Mouse (Mus musculus): Measurements from ENCODE around the gene Mfap5. TPM values are rescaled to one million over a fixed set of nuclear protein-coding genes. Genes with fewer than 3 reads are reported as not detected.
"Not testable (repeated sequence)": the region's sequence is repeated elsewhere in the genome, so short reads cannot be mapped to it uniquely, and the experiment has no call there.

Gene Mfap5
- total RNA-seq, 1 experiment, result 8.7 TPM

GRCm38 (mm10) chr6:122505041-122505440, 604 bp upstream of the Mfap5 start:
- TF ChIP-seq HCFC1 (IDR thresholded peaks at IDR 0.05; ENCODE audit: borderline replicate concordance, insufficient read depth, low read length) (no peak), ZNF384 (IDR thresholded peaks at IDR 0.05; ENCODE audit: low read depth, low read length) (no peak), CHD2 (IDR thresholded peaks at IDR 0.05; ENCODE audit: low read depth, low read length) (no peak), MAFK (IDR thresholded peaks at IDR 0.05; ENCODE audit: insufficient read depth, low read depth, low read length) (no peak)
- no peak for DNase-seq (ENCODE audit: low read depth, low spot score)
- H3K27ac ChIP-seq (ENCODE audit: insufficient read depth, low read depth, low read length, poor library complexity, severe bottlenecking), result no peak overlapping the region
- no peaks in the 10 kb centered on the region for H3K36me3 ChIP-seq (ENCODE audit: control insufficient read depth, insufficient read depth, low read length, poor library complexity, severe bottlenecking)
- no peaks in the 10 kb centered on the region; a peak in 1 of 4 replicates for H3K4me1 ChIP-seq (ENCODE audit: control insufficient read depth in 2 of 2, insufficient read depth in 2 of 2, low read length in 2 of 2, poor library complexity in 1 of 2)
- no peaks in the 10 kb centered on the region for H3K9me3 ChIP-seq (ENCODE audit: control insufficient read depth, insufficient read depth, low read depth, low read length)
- H3K9ac ChIP-seq (ENCODE audit: insufficient read depth, low read depth, low read length, poor library complexity, severe bottlenecking), result no peak overlapping the region
- no peak overlapping the region for H3K4me3 ChIP-seq (ENCODE audit: insufficient read depth in 1 of 2, low read depth in 1 of 2, low read length in 2 of 2, poor library complexity in 1 of 2, severe bottlenecking in 1 of 2)
- in situ Hi-C loops (cut with MboI; ENCODE audit: low sequenced_read_pairs in 2 of 2, unreplicated experiment in 2 of 2), result no loop called here

- no peaks in the 10 kb centered on the region for H3K9me3 ChIP-seq (ENCODE audit: control insufficient read depth, insufficient read depth, low read depth, low read length)
- in situ Hi-C loops (cut with MboI; ENCODE audit: low sequenced_read_pairs in 2 of 2, unreplicated experiment in 2 of 2), result no loop called here
- H3K36me3 ChIP-seq (ENCODE audit: control insufficient read depth, insufficient read depth, low read length, poor library complexity, severe bottlenecking), result no peaks in the 10 kb centered on the region
- no peak overlapping the region for H3K9ac ChIP-seq (ENCODE audit: insufficient read depth, low read depth, low read length, poor library complexity, severe bottlenecking)
- H3K27ac ChIP-seq (ENCODE audit: insufficient read depth, low read depth, low read length, poor library complexity, severe bottlenecking), result no peak overlapping the region
- DNase-seq (ENCODE audit: low read depth, low spot score), result no peak
- TF ChIP-seq MAFK (IDR thresholded peaks at IDR 0.05; ENCODE audit: insufficient read depth, low read depth, low read length) (no peak), HCFC1 (IDR thresholded peaks at IDR 0.05; ENCODE audit: borderline replicate concordance, insufficient read depth, low read length) (no peak)
- H3K4me1 ChIP-seq (ENCODE audit: control insufficient read depth in 2 of 2, insufficient read depth in 2 of 2, low read length in 2 of 2, poor library complexity in 1 of 2), result peaks cover 0 to 2% of the 10 kb centered on the region in 2 experiments; a peak in 1 of 4 replicates
- no peak overlapping the region for H3K4me3 ChIP-seq (ENCODE audit: insufficient read depth in 1 of 2, low read depth in 1 of 2, low read length in 2 of 2, poor library complexity in 1 of 2, severe bottlenecking in 1 of 2)
These were observed 2.8 kb downstream of the Mfap5 start for GRCm38 (mm10) chr6:122508494-122508893.

GRCm38 (mm10) chr6:122512914-122513878, 7.6 kb downstream of the Mfap5 start:
- DNase-seq (ENCODE audit: low read depth, low spot score), result no peak
- no peak for TF ChIP-seq ZC3H11A (IDR thresholded peaks at IDR 0.05; ENCODE audit: borderline replicate concordance, low read depth, low read length)
- TF ChIP-seq CHD2 (IDR thresholded peaks at IDR 0.05; ENCODE audit: low read depth, low read length), result no peak
- no peak for TF ChIP-seq HCFC1 (IDR thresholded peaks at IDR 0.05; ENCODE audit: borderline replicate concordance, insufficient read depth, low read length)
- TF ChIP-seq ZNF384 (IDR thresholded peaks at IDR 0.05; ENCODE audit: low read depth, low read length), result no peak
- in situ Hi-C loops (cut with MboI; ENCODE audit: low sequenced_read_pairs in 2 of 2, unreplicated experiment in 2 of 2), result no loop called here
- peaks cover 0 to 10% of the 10 kb centered on the region in 2 experiments; a peak in 1 of 4 replicates for H3K4me1 ChIP-seq (ENCODE audit: control insufficient read depth in 2 of 2, insufficient read depth in 2 of 2, low read length in 2 of 2, poor library complexity in 1 of 2)
- H3K4me3 ChIP-seq (ENCODE audit: insufficient read depth in 1 of 2, low read depth in 1 of 2, low read length in 2 of 2, poor library complexity in 1 of 2, severe bottlenecking in 1 of 2), result no peak overlapping the region
- H3K36me3 ChIP-seq (ENCODE audit: control insufficient read depth, insufficient read depth, low read length, poor library complexity, severe bottlenecking), result no peaks in the 10 kb centered on the region
- no peaks in the 10 kb centered on the region for H3K9me3 ChIP-seq (ENCODE audit: control insufficient read depth, insufficient read depth, low read depth, low read length)
- H3K9ac ChIP-seq (ENCODE audit: insufficient read depth, low read depth, low read length, poor library complexity, severe bottlenecking), result no peak overlapping the region
- H3K27ac ChIP-seq (ENCODE audit: insufficient read depth, low read depth, low read length, poor library complexity, severe bottlenecking), result no peak overlapping the region

GRCm38 (mm10) chr6:122514312-122514711, 8.7 kb downstream of the Mfap5 start:
- TF ChIP-seq ZC3H11A (IDR thresholded peaks at IDR 0.05; ENCODE audit: borderline replicate concordance, low read depth, low read length) (no peak), CHD2 (IDR thresholded peaks at IDR 0.05; ENCODE audit: low read depth, low read length) (no peak), HCFC1 (IDR thresholded peaks at IDR 0.05; ENCODE audit: borderline replicate concordance, insufficient read depth, low read length) (no peak), ZNF384 (IDR thresholded peaks at IDR 0.05; ENCODE audit: low read depth, low read length) (no peak), MAFK (IDR thresholded peaks at IDR 0.05; ENCODE audit: insufficient read depth, low read depth, low read length) (no peak)
- no peak overlapping the region for H3K27ac ChIP-seq (ENCODE audit: insufficient read depth, low read depth, low read length, poor library complexity, severe bottlenecking)
- in situ Hi-C loops (cut with MboI; ENCODE audit: low sequenced_read_pairs in 2 of 2, unreplicated experiment in 2 of 2), result no loop called here
- H3K36me3 ChIP-seq (ENCODE audit: control insufficient read depth, insufficient read depth, low read length, poor library complexity, severe bottlenecking), result no peaks in the 10 kb centered on the region
- no peak overlapping the region for H3K9ac ChIP-seq (ENCODE audit: insufficient read depth, low read depth, low read length, poor library complexity, severe bottlenecking)
- peaks cover 0 to 10% of the 10 kb centered on the region in 2 experiments; a peak in 1 of 4 replicates for H3K4me1 ChIP-seq (ENCODE audit: control insufficient read depth in 2 of 2, insufficient read depth in 2 of 2, low read length in 2 of 2, poor library complexity in 1 of 2)
- no peaks in the 10 kb centered on the region for H3K9me3 ChIP-seq (ENCODE audit: control insufficient read depth, insufficient read depth, low read depth, low read length)
- H3K4me3 ChIP-seq (ENCODE audit: insufficient read depth in 1 of 2, low read depth in 1 of 2, low read length in 2 of 2, poor library complexity in 1 of 2, severe bottlenecking in 1 of 2), result no peak overlapping the region
- DNase-seq (ENCODE audit: low read depth, low spot score), result no peak

GRCm38 (mm10) chr6:122515762-122516161, 10.1 kb downstream of the Mfap5 start:
- H3K9me3 ChIP-seq (ENCODE audit: control insufficient read depth, insufficient read depth, low read depth, low read length); H3K9ac ChIP-seq (ENCODE audit: insufficient read depth, low read depth, low read length, poor library complexity, severe bottlenecking); DNase-seq (ENCODE audit: low read depth, low spot score); in situ Hi-C loops (cut with MboI; ENCODE audit: low sequenced_read_pairs in 2 of 2, unreplicated experiment in 2 of 2); H3K27ac ChIP-seq (ENCODE audit: insufficient read depth, low read depth, low read length, poor library complexity, severe bottlenecking); H3K4me3 ChIP-seq (ENCODE audit: insufficient read depth in 1 of 2, low read depth in 1 of 2, low read length in 2 of 2, poor library complexity in 1 of 2, severe bottlenecking in 1 of 2); H3K36me3 ChIP-seq (ENCODE audit: control insufficient read depth, insufficient read depth, low read length, poor library complexity, severe bottlenecking): not testable (repeated sequence)
- H3K4me1 ChIP-seq (ENCODE audit: control insufficient read depth in 2 of 2, insufficient read depth in 2 of 2, low read length in 2 of 2, poor library complexity in 1 of 2), result peaks cover 0 to 10% of the 10 kb centered on the region in 2 experiments; a peak in 1 of 4 replicates
